Mouse (Mus musculus) liver, postnatal 0 days (tissue): ENCODE data around the gene Tdrkh. TPM values are rescaled to one million over a fixed set of nuclear protein-coding genes. Genes with fewer than 3 reads are reported as not detected.

Experiments
- ATAC-seq: fragments of 200-750 bp; cut with Nextera tagmentation; 2 replicates; pipeline ENCODE4 v1.8.0; 2017; ENCODE audit warnings: mild to moderate bottlenecking, moderate library complexity
- DNase-seq: peaks from one replicate; pipeline ENCODE4 v3.0.0-alpha.2; 2016
- H3K27ac ChIP-seq: fragments of 300-500 bp; sonication (generic); 2 replicates; pipeline ENCODE4 v1.5.1; 2014; ENCODE audit warnings: antibody characterized with exemption, moderate library complexity, mild to moderate bottlenecking, low read depth
- H3K27me3 ChIP-seq: fragments of 300-500 bp; sonication (generic); 2 replicates; pipeline ENCODE4 v1.6.1; 2014; ENCODE audit warnings: low read length, control low read depth, mixed read lengths; ENCODE audit not compliant: insufficient read depth
- H3K36me3 ChIP-seq: fragments of 300-500 bp; sonication (generic); replicated peaks from 2 replicates; pipeline ENCODE4 v1.6.1; 2014; ENCODE audit warnings: mild to moderate bottlenecking, control low read depth, low read length, moderate library complexity, mixed read lengths; ENCODE audit not compliant: insufficient read depth
- H3K4me1 ChIP-seq: fragments of 300-500 bp; sonication (generic); 2 replicates; pipeline ENCODE4 v1.6.1; 2014; ENCODE audit warnings: antibody characterized with exemption, mild to moderate bottlenecking, control low read depth; ENCODE audit not compliant: insufficient read depth
- H3K4me2 ChIP-seq: fragments of 300-500 bp; sonication (generic); 2 replicates; pipeline ENCODE4 v1.6.1; 2014; ENCODE audit warnings: low read depth, mild to moderate bottlenecking, low read length, moderate library complexity, mixed read lengths
- H3K4me3 ChIP-seq: fragments of 300-500 bp; sonication (generic); 2 replicates; pipeline ENCODE4 v1.5.1; 2014; ENCODE audit warnings: low read depth, low read length
- H3K9ac ChIP-seq: fragments of 300-500 bp; sonication (generic); replicated peaks from 2 replicates; pipeline ENCODE4 v1.6.1; 2014; ENCODE audit warnings: mild to moderate bottlenecking, moderate library complexity
- H3K9me3 ChIP-seq: fragments of 300-500 bp; sonication (generic); 2 replicates; pipeline ENCODE4 v1.6.1; 2016; ENCODE audit warnings: mild to moderate bottlenecking, control low read depth, low read length, mixed read lengths
- CTCF ChIP-seq: sonication (generic); IDR thresholded peaks from 2 replicates; pipeline ENCODE4 v1.5.1; 2016; ENCODE audit warnings: antibody characterized with exemption, low read depth
- EP300 ChIP-seq: IDR thresholded peaks from 2 replicates; pipeline ENCODE4 v1.6.1; 2016; ENCODE audit warnings: antibody characterized with exemption, low read depth, mild to moderate bottlenecking
- WGBS: fragments of 180-500 bp; shearing (Covaris S2); extraction: QIAGEN DNeasy Blood & Tissue Kit; methylation state at CpG from one replicate; pipeline ENCODE4 v1.1.7; 2014; ENCODE audit not compliant: insufficient replicate concordance; 5-methylcytosine and 5-hydroxymethylcytosine counted together
- polyA plus RNA-seq: library from polyadenylated mRNA; unstranded; fragments of >200 nt; fragmentation: Nextera tagmentation; extraction: Ambion mirVana; gene quantifications from 2 replicates; pipeline ENCODE4 v1.2.1, GENCODE M21; 2015

Tdrkh gene
- polyA plus RNA-seq, 1 experiment from 2014 or later: 7.1 TPM

- H3K27me3 ChIP-seq: 0 out of 2 replicates have a peak, but pooled peaks cover 3% of the 10 kb centered on the region
- TF ChIP-seq EP300 (no peak), CTCF (no peak)
- 76% methylated on average over 4 of the region's 4 CpGs for WGBS
- no peak overlapping the region for H3K9ac ChIP-seq
- H3K4me2 ChIP-seq: no peak overlapping the region
- DNase-seq: no peak
- no peak overlapping the region for H3K4me3 ChIP-seq
- no peaks in the 10 kb centered on the region for H3K36me3 ChIP-seq
- H3K9me3 ChIP-seq: no peaks in the 10 kb centered on the region
- ATAC-seq: no peak
- H3K27ac ChIP-seq: no peak overlapping the region
- H3K4me1 ChIP-seq: no peaks in the 10 kb centered on the region
Measured at GRCm38 (mm10) chr3:94393049-94393448, 20.0 kb upstream of the Tdrkh start.

GRCm38 (mm10) chr3:94396336-94396735 lies 16.7 kb upstream of the Tdrkh start:
- Histone ChIP-seq H3K9me3 (no peaks in the 10 kb centered on the region), H3K4me2 (no peak overlapping the region), H3K27me3 (peaks cover 32% of the 10 kb centered on the region), H3K4me3 (no peak overlapping the region), H3K9ac (no peak overlapping the region), H3K4me1 (no peaks in the 10 kb centered on the region), H3K36me3 (no peaks in the 10 kb centered on the region), H3K27ac (no peak overlapping the region)
- TF ChIP-seq EP300 (no peak), CTCF (no peak)
- 77% methylated on average over 1 of the region's 1 CpGs for WGBS
- no peak for DNase-seq
- ATAC-seq: no peak

- H3K9me3 ChIP-seq: no peaks in the 10 kb centered on the region
- no peak overlapping the region for H3K4me3 ChIP-seq
- H3K4me2 ChIP-seq: no peak overlapping the region
- no peaks in the 10 kb centered on the region for H3K4me1 ChIP-seq
- H3K27me3 ChIP-seq: peaks cover 33% of the 10 kb centered on the region
- no peaks in the 10 kb centered on the region for H3K36me3 ChIP-seq
- 69% methylated on average over 4 of the region's 4 CpGs for WGBS
- no peak overlapping the region for H3K27ac ChIP-seq
- DNase-seq (no peak), ATAC-seq (no peak)
- TF ChIP-seq CTCF: no peak
- no peak for TF ChIP-seq EP300
- no peak overlapping the region for H3K9ac ChIP-seq
Measured at GRCm38 (mm10) chr3:94396851-94397250, 16.2 kb upstream of the Tdrkh start.

DNA sequence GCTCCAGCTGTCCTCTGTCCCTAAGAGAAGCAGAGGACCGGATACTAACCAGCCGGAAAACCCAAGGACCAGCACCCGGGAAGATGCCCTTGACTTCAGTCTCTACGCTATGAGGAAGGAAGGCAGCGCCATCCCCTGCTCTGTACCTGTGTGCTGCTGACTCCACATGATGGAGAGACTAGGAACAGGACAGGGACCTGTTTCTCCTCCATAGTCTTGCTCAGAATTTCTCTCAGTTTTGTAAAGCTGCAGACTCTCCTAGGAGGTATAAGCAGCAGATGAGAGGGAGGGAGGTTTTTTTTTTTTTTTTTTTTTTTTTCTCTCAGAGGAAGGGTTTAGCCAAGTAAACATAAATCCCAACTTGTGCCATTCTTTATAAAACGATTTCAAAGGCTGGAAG lies 14.9 kb upstream of the Tdrkh start, which contains the start of gene Lingo4:
Gene Lingo4 (plus strand): TSS at position 301 of the 400 bp plus-strand sequence.
- Histone ChIP-seq H3K27me3 (peaks cover 36% of the 10 kb centered on the region), H3K9ac (no peak within 1 kb of the TSS)

GRCm38 (mm10) chr3:94398943-94399481 lies 14.1 kb upstream of the Tdrkh start:
- Histone ChIP-seq H3K4me3 (no peak overlapping the region), H3K9ac (no peak overlapping the region), H3K36me3 (no peaks in the 10 kb centered on the region), H3K4me1 (no peaks in the 10 kb centered on the region), H3K4me2 (peak overlapping the region; percentile 33), H3K27ac (no peak overlapping the region), H3K9me3 (no peaks in the 10 kb centered on the region), H3K27me3 (peaks cover 36% of the 10 kb centered on the region)
- WGBS: 4% methylated on average over 20 of the region's 20 CpGs
- ATAC-seq: no peak
- DNase-seq: no peak
- TF ChIP-seq CTCF (no peak), EP300 (no peak)

More for the DNA sequence above, 14.9 kb upstream of the Tdrkh start, which contains the start of gene Lingo4:
- WGBS: 68% methylated on average over 6 of the region's 6 CpGs
- no peak within 1 kb of the TSS for H3K4me3 ChIP-seq
- H3K4me2 ChIP-seq: peak within 1 kb of the TSS; percentile 33
- ATAC-seq (no peak), DNase-seq (no peak)
- no peaks in the 10 kb centered on the region for H3K4me1 ChIP-seq
- H3K36me3 ChIP-seq: no peaks in the 10 kb centered on the region
- H3K27ac ChIP-seq: no peak within 1 kb of the TSS
- H3K9me3 ChIP-seq: no peaks in the 10 kb centered on the region
- TF ChIP-seq EP300 (no peak), CTCF (no peak)

- H3K27me3 ChIP-seq: peaks cover 36% of the 10 kb centered on the region
Measured at GRCm38 (mm10) chr3:94399663-94400310, 13.3 kb upstream of the Tdrkh start.

More at GRCm38 (mm10) chr3:94399663-94400310, 13.3 kb upstream of the Tdrkh start:
- DNase-seq: no peak
- Histone ChIP-seq H3K9ac (no peak overlapping the region), H3K9me3 (no peaks in the 10 kb centered on the region), H3K4me3 (no peak overlapping the region), H3K27ac (no peak overlapping the region), H3K36me3 (no peaks in the 10 kb centered on the region), H3K4me1 (no peaks in the 10 kb centered on the region), H3K4me2 (no peak overlapping the region)
- 43% methylated on average over 5 of the region's 5 CpGs for WGBS
- TF ChIP-seq EP300 (no peak), CTCF (no peak)
- no peak for ATAC-seq
